Mouse (Mus musculus) embryonic facial prominence, embryonic 10.5 days (tissue): ENCODE results near the gene Fcf1. TPM values are rescaled to one million over a fixed set of nuclear protein-coding genes. Genes with fewer than 3 reads are reported as not detected.
A peak's percentile ranks its signal among the peaks of the same experiment; 100 is the strongest.

Source experiments
- DNase-seq: peaks from one replicate; pipeline ENCODE4 v3.0.0-alpha.2; 2017; ENCODE audit warnings: low spot score
- H3K27ac ChIP-seq: fragments of 300-500 bp; sonication (generic); replicated peaks from 2 replicates; pipeline ENCODE4 v1.5.1; 2016; ENCODE audit warnings: mild to moderate bottlenecking
- H3K27me3 ChIP-seq: fragments of 300-500 bp; sonication (generic); replicated peaks from 2 replicates; pipeline ENCODE4 v1.6.1; 2016; ENCODE audit warnings: low read depth, mild to moderate bottlenecking; ENCODE audit not compliant: poor library complexity, severe bottlenecking
- H3K36me3 ChIP-seq: fragments of 300-500 bp; sonication (generic); replicated peaks from 2 replicates; pipeline ENCODE4 v1.6.1; 2016; ENCODE audit warnings: mild to moderate bottlenecking, moderate library complexity
- H3K4me1 ChIP-seq: fragments of 300-500 bp; sonication (generic); 2 replicates; pipeline ENCODE4 v1.6.1; 2016
- H3K4me3 ChIP-seq: fragments of 300-500 bp; sonication (generic); 2 replicates; pipeline ENCODE4 v1.5.1; 2016; ENCODE audit warnings: mild to moderate bottlenecking, moderate library complexity
- H3K9me3 ChIP-seq: fragments of 300-500 bp; sonication (generic); 2 replicates; pipeline ENCODE4 v1.6.1; 2016; ENCODE audit warnings: mild to moderate bottlenecking
- WGBS: fragments of 180-500 bp; shearing (Covaris S2); methylation state at CpG from one replicate; pipeline ENCODE4 v1.1.7; 2016; 5-methylcytosine and 5-hydroxymethylcytosine counted together
- polyA plus RNA-seq: library from polyadenylated mRNA; unstranded; fragments of >200 nt; fragmentation: Nextera tagmentation; extraction: Ambion mirVana; gene quantifications from 2 replicates; pipeline ENCODE4 v1.2.1, GENCODE M21; 2016

The Fcf1 gene
- polyA plus RNA-seq: 191 and 192 TPM in 2 replicates

- H3K27me3 ChIP-seq: no peaks in the 10 kb centered on the region
- H3K9me3 ChIP-seq: no peaks in the 10 kb centered on the region
- WGBS: under 1% methylated on average over 42 of the region's 42 CpGs
- H3K4me1 ChIP-seq: peaks cover 18% of the 10 kb centered on the region
- H3K27ac ChIP-seq: peak within 1 kb of the TSS; percentile 85
- H3K36me3 ChIP-seq: peaks cover 30% of the 10 kb centered on the region
- peak; percentile 91 for DNase-seq
- H3K4me3 ChIP-seq: peak within 1 kb of the TSS; percentile 83
These were observed at the start of gene Fcf1, which contains the start of gene Arel1 for GRCm38 (mm10) chr12:84970428-84971096. Fcf1 (plus strand) TSS chr12:84970897. Arel1 (minus strand) TSS chr12:84970900.

DNA sequence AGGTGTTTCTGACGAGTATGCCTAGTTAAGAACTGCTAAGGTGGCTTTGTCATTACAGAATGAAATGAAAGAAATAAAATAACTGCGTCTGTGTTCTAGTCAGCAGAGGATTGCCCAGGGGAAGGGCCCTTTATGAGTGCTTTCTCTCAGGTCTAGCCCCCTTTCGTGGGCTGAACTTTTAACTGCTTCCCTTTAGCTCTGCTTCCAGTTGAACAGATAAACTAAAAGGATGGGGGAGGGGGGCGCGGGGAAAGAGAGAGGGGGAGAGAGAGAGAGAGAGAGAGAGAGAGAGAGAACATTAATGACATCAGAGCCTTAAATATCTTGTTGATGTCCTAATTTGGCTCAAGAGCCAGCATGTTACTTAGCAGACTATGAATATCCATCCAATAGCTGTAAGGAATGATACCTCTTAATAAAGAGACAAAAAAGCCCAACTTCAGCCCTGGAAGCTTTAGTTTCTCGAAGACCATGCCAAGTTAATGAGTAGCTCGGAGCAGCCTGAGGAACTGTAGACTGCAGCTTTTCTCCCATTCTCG, 48.7 kb upstream of the Fcf1 start:
- 82% methylated on average over 8 of the region's 8 CpGs for WGBS
- Histone ChIP-seq H3K4me3 (no peak overlapping the region), H3K9me3 (no peaks in the 10 kb centered on the region), H3K36me3 (peaks cover 90% of the 10 kb centered on the region), H3K27ac (no peak overlapping the region), H3K4me1 (no peaks in the 10 kb centered on the region), H3K27me3 (no peaks in the 10 kb centered on the region)
- DNase-seq: no peak

DNA sequence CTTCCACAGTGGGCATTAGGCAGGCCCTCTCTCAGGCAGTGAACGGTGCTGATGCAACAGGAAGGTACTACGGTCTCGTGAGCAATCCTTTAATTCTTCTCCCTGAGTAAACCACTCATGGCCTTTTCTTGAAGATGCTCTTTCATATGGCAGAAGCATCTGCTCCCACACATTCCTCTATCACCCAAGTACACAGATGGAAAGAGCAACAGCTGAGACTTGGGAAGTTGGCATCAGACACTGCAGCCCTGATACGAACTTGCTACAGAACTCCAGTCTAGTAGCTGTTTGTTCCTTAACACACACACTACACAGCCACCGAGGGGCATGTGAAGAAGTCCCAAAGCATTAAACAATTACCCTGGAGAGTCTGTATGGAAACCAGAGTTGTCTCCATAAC, 46.4 kb upstream of the Fcf1 start:
- WGBS: 94% methylated on average over 5 of the region's 5 CpGs
- Histone ChIP-seq H3K9me3 (no peaks in the 10 kb centered on the region), H3K27ac (no peak overlapping the region), H3K4me1 (no peaks in the 10 kb centered on the region), H3K36me3 (peaks cover 97% of the 10 kb centered on the region), H3K27me3 (no peaks in the 10 kb centered on the region), H3K4me3 (no peak overlapping the region)
- DNase-seq: no peak

GRCm38 (mm10) chr12:84926542-84926941, 44.2 kb upstream of the Fcf1 start:
- WGBS: 94% methylated on average over 6 of the region's 6 CpGs
- Histone ChIP-seq H3K9me3 (no peaks in the 10 kb centered on the region), H3K4me1 (no peaks in the 10 kb centered on the region), H3K4me3 (no peak overlapping the region), H3K27ac (no peak overlapping the region), H3K27me3 (no peaks in the 10 kb centered on the region), H3K36me3 (peaks cover 97% of the 10 kb centered on the region)
- DNase-seq: no peak

- 97% methylated on average over 6 of the region's 6 CpGs for WGBS
- Histone ChIP-seq H3K27ac (no peak overlapping the region), H3K4me1 (no peaks in the 10 kb centered on the region), H3K27me3 (no peaks in the 10 kb centered on the region), H3K4me3 (no peak overlapping the region), H3K9me3 (no peaks in the 10 kb centered on the region), H3K36me3 (peaks cover 86% of the 10 kb centered on the region)
- DNase-seq: no peak
These were observed 38.5 kb upstream of the Fcf1 start for GRCm38 (mm10) chr12:84932210-84932609.

GRCm38 (mm10) chr12:84935343-84935742, 35.4 kb upstream of the Fcf1 start:
- no peaks in the 10 kb centered on the region for H3K27me3 ChIP-seq
- H3K4me1 ChIP-seq: no peaks in the 10 kb centered on the region
- H3K36me3 ChIP-seq: peaks cover 80% of the 10 kb centered on the region
- H3K9me3 ChIP-seq: no peaks in the 10 kb centered on the region
- no peak overlapping the region for H3K27ac ChIP-seq
- WGBS: 89% methylated on average over 5 of the region's 5 CpGs
- H3K4me3 ChIP-seq: no peak overlapping the region
- no peak for DNase-seq

- no peak overlapping the region for H3K4me3 ChIP-seq
- H3K9me3 ChIP-seq: no peaks in the 10 kb centered on the region
- peaks cover 76% of the 10 kb centered on the region for H3K36me3 ChIP-seq
- H3K27me3 ChIP-seq: no peaks in the 10 kb centered on the region
- WGBS: 93% methylated on average over 7 of the region's 7 CpGs
- no peak overlapping the region for H3K27ac ChIP-seq
- no peak for DNase-seq
- no peaks in the 10 kb centered on the region for H3K4me1 ChIP-seq
These were observed 31.6 kb upstream of the Fcf1 start for GRCm38 (mm10) chr12:84939117-84939516.

GRCm38 (mm10) chr12:84940343-84940742, 30.4 kb upstream of the Fcf1 start:
- no peaks in the 10 kb centered on the region for H3K9me3 ChIP-seq
- no peak overlapping the region for H3K4me3 ChIP-seq
- no peaks in the 10 kb centered on the region for H3K27me3 ChIP-seq
- no peak overlapping the region for H3K27ac ChIP-seq
- peaks cover 75% of the 10 kb centered on the region for H3K36me3 ChIP-seq
- WGBS: 94% methylated on average over 7 of the region's 7 CpGs
- DNase-seq: no peak
- no peaks in the 10 kb centered on the region for H3K4me1 ChIP-seq

DNA sequence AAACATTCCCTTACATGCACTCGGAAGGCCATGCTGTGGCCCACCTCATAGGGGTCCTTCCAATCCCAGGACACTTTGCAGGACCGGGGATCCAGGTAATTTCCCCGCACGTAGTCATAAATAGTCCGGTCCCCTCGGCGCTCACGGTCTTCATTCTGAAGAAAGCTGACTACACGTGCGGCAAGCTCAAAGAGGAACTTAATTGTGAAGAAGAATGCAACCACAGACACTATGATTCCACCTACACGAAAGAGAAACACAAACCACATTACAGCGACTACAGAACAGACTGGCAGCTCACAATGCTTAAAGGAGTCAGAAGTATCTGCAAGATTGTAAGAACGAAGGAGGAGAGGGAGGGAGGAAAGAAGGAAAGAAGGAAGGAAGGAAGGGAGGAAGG, 29.0 kb upstream of the Fcf1 start:
- Histone ChIP-seq H3K9me3 (no peaks in the 10 kb centered on the region), H3K27me3 (no peaks in the 10 kb centered on the region), H3K27ac (no peak overlapping the region), H3K36me3 (peaks cover 81% of the 10 kb centered on the region), H3K4me1 (no peaks in the 10 kb centered on the region), H3K4me3 (no peak overlapping the region)
- no peak for DNase-seq
- 94% methylated on average over 13 of the region's 13 CpGs for WGBS

DNA sequence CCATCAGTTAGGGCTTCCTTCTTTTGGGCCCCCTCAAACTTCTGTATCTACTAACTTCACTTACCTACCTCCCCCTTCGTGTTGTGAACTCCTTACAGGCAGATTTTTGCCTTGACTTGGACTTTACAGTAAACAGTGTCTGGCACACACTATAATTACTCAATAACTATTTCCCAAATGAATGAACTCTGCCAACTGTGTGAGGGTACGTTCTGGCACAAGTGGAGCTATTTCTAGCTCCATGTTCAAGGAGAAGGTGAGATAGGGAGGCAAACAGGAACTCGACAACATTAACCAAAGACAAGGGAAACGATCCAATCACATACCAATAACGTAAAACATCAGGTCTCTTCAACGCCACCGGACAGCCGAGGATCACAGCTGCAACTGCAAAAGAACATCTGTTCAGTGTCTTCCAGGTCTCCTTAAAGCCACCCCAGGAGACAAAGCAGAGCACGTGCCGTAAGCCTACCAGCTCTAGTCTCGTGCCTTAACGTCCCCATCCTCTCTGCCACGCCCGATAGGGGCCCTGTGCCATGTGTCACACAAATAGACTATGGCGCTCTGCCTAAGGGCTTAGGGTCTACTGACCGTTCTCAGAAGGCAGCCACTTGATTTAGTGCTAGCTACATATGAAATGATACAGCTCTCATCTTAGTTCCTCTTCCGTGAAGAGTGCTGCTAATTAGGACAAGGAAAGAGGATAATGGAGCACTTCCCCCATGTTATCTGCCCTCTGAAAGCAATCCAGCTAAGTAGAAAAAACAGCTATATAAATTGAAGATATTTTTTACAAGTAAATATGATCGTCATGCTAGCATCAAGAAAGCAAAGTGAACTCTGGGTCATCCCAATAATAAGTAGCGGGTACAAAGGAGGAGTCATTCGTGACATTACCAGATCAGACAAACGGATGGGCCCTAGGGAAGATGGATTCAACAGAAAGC, 27.4 kb upstream of the Fcf1 start:
- Histone ChIP-seq H3K27ac (no peak overlapping the region), H3K9me3 (no peaks in the 10 kb centered on the region), H3K4me3 (no peak overlapping the region), H3K27me3 (no peaks in the 10 kb centered on the region), H3K36me3 (peaks cover 90% of the 10 kb centered on the region), H3K4me1 (no peaks in the 10 kb centered on the region)
- DNase-seq: no peak
- 91% methylated on average over 21 of the region's 21 CpGs for WGBS

DNA sequence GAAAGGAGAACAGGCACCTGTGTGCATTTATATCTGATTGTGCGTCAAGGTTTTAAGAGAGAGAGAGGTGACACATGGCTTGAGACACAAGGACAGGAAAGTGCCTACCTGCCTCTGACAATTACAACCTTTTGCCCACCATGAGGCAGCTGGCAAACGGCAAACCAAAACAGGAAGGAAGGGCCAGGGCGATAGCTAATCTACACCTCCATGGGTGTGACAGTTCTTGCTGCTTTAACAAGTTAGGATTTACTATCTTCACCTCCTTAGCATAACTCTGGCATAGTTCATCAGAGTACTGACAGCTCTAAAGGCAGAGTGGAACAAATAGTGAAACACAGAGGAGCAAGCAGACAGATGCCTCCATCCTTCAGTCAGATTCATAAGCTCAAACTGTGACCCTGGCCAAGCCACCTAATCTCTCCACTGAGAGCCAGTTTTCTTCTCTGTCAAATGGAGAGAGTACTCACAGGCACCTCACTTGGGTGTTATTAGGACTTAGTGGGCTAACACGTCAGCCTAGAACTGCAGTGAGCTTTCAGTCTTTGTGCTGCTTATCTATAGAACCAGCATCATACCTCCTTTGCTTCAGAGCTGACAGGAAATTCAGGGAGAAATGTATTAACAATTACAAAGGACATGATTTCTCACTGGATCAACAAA, 26.4 kb upstream of the Fcf1 start:
- Histone ChIP-seq H3K27me3 (no peaks in the 10 kb centered on the region), H3K9me3 (no peaks in the 10 kb centered on the region), H3K4me1 (no peaks in the 10 kb centered on the region), H3K4me3 (no peak overlapping the region), H3K36me3 (peaks cover 90% of the 10 kb centered on the region), H3K27ac (no peak overlapping the region)
- WGBS: 88% methylated on average over 4 of the region's 4 CpGs
- no peak for DNase-seq

DNA sequence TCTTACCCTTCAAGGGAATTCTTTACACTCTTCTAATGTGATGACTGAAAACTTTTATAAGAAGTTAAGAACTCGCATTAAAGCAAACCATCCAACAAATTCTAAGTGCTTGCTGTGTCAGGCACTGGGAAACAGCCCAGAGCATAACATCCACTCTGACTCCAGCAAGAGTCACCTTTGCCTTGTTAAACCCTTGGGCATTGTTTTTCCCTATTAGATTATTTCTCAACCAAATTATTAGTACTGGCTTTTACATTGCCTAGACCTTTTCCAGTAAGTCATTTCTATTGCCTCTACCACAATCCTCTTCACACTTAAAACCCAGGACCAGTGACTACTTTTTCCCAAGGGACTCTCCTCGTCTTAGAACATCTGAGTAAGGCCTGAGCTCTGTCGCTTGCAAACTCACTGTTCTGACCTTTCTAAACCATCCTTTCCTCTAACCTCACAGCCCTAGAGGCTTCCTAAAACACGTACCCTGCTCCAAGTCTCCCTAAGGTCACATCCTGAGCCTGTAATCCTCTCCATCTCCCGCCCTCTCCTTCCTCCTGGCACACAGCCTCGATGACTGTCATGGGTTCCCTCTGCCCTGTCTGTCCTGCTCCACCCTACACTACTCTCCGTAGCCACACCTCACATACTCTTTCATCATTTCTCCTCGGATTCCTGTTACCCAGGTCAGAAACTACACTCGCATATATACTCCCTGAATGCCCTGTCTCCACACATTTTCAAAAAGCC, 25.7 kb upstream of the Fcf1 start:
- WGBS: 87% methylated on average over 9 of the region's 9 CpGs
- Histone ChIP-seq H3K36me3 (peaks cover 90% of the 10 kb centered on the region), H3K4me3 (no peak overlapping the region), H3K9me3 (no peaks in the 10 kb centered on the region), H3K27me3 (no peaks in the 10 kb centered on the region), H3K4me1 (no peaks in the 10 kb centered on the region), H3K27ac (no peak overlapping the region)
- DNase-seq: no peak
